Mouse (Mus musculus) regulatory T cell (primary cell): Measurements from ENCODE around the gene Ntn1.

Source experiments
- in situ Hi-C: fragments of 300-600 bp; cut with MboI, MseI; formaldehyde crosslinking; loops from one replicate; pipeline ENCODE4 v1.15.1; 2025; ENCODE audit warnings: high pct_unique_total_duplicates

Gene Ntn1

DNA sequence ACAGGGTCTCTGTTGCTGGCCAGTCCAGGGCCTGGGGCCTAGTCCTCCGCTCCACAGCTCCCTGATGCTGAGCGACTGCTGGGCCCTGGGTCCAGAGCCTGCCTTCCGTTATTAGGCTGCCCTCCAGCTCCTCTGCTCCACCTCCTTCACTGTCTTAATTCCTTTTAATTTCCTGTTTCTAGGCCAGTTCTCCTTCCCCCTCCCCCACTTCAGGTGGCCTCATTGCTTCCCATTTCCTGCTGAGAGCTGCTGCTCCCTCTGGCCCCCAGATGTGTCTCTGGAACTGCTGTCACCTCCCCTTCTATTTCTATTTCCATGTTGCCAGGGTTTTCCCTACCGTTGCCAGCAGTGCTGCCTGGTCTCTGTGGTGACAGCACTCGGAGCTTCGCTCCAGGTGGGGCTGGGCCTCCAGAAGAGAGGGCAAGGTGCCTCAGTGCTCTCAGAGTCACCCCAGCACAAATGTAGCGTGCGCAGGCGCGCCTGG lies 204.9 kb downstream of the Ntn1 start:
- in situ Hi-C loops = loop anchor here (25.0 kb wide), 1 partner anchor 1592 kb away; the partner anchor contains the start of gene Chrnb1

DNA sequence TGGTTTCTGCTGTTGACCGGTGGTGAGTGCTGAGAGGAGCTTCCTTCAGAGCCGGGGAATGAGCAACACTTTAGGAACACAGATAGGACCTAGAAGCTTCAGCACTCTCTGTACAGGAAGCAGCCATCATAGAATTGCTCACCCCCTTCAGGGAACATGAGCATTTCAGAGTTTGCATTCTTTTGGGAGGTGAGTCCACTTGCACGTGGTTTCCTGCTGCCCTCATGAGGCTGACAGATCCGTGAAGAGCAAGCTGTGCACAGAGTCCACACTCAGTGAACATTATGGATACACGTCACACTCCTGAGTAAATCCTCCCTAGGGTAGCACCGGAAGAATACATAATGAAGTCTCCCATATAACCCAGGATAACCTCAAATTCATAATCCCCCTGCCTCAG lies 205.5 kb downstream of the Ntn1 start:
- in situ Hi-C loops = loop anchor here (25.0 kb wide), 1 partner anchor 1592 kb away; the partner anchor contains the start of gene Chrnb1

DNA sequence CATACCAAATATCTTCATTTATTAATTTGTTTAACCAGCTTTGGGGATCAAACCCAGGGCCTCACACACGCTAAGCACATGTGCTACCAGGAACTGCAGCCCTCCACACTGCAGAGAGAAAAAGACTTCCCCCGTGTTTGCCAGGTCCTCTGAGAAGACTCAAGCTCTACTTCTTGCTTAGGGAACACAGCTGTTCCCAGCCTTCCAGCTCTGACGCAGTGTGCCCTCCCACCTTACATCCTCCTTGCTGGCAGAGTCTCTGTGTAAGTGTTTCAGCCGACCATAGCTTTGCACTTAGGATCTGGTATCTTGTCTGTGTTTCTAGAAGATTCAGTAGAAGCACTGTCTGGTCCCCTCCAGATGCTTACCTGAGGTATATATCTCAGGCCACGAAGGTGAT lies 209.8 kb downstream of the Ntn1 start:
- in situ Hi-C loops = loop anchor here (25.0 kb wide), 1 partner anchor 1596 kb away; the partner anchor contains the start of gene Chrnb1

DNA sequence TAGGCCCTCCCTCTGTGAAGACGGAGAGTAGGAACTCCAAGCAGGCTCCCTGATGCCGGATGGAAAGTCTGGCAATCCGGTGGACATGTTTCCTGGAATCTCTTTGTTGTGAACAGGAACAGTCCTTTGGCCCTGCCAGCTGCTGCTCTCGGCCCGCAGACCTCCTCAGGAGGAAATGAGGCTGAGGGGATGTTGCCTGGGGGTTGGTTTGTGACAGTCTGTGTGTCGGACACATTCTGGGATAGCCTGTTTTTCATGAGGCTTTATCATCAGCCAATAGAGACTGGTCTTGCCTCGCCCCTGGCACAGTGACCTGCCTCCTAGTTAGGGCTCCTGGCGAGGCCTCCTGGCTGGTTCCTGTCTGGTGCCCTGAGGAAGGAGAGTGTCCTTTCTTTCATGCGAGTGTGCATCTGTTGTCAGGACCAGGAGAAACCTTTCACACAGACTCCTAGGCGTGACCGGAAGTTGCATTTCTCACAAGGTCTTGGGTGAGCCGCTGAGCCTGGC lies 211.9 kb downstream of the Ntn1 start:
- in situ Hi-C loops = loop anchor here (25.0 kb wide), 1 partner anchor 1599 kb away; the partner anchor contains the start of gene Chrnb1

DNA sequence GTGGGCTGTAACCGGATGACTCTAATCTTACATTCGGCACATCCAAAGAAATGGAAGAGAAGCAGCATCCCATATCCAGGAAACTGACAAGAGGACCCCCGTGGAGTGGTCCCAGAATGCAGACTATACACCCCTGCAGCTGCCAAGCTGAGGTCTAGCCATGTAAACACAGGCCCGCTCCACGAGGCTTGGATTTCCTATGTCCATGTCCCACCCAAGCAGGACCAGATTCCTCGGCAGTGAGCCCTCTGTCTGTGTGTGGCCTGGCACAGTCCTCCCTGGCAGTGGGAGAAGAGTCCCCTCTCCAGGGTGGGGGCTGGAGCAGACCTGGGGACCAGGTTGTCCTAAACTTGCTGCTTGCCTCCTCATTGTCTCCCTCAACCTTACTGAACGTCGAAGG lies 213.4 kb downstream of the Ntn1 start:
- in situ Hi-C loops = loop anchor here (25.0 kb wide), 1 partner anchor 1600 kb away; the partner anchor contains the start of gene Chrnb1

DNA sequence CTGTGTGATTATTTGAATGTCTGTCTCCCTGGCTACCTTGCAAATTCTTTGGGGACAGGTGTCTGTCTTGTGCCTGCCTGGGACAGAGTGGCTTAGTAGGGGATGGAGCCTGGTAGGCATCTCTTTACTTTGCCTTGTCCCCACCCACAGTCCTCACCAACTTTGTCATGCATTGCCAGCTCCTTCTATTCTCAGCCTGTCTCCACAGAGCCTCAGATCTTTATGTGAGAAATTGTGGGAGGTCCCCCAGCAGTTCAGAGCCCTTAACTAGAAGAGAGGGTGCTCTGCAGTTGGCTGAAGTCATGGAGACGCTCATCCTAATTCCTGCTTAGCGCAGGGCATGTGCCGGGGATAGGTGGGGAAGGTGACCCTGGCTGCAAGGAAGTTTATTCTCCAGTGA lies 215.0 kb downstream of the Ntn1 start:
- in situ Hi-C loops = loop anchor here (25.0 kb wide), 1 partner anchor 1602 kb away; the partner anchor contains the start of gene Chrnb1

DNA sequence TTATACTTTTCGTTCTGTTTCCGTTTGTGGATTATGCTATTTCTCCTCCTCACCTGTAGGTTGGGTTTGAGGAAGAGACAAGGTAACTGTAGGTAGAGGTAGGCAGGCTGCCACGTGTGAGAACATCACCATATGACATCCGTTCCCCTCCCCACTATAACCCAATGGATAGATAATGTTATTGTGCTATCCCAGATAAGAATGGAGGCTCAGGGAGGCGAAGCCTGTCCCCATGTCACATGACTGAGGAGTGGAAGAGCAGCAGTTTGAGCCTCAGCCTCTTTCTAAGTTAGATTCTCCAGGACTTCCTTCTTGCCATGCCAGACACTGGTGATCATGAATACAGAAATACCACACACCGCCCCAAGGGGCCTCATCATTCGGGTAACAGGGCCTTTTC lies 223.2 kb downstream of the Ntn1 start:
- in situ Hi-C loops = loop anchor here (25.0 kb wide), 1 partner anchor 1610 kb away; the partner anchor contains the start of gene Chrnb1

DNA sequence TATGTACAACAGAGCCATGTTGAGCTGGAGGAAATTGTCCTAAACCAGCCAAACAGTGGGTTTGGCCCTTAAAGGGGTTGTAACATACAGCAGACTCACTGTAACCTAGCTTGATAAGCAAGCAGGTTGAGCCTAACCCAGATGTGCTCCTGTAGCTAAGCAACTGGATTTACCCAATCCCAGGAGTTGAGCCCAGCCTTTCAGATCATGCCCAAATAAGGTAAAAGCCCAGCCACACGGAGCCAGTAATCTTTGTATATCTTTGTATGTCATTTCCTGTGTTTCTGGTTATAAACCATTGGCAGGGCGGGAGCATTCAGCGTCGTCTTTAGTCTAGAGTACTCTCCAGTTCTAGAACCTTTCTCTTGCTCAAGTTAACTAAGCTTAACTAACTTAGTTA lies 224.1 kb downstream of the Ntn1 start:
- in situ Hi-C loops = loop anchor here (25.0 kb wide), 1 partner anchor 1611 kb away; the partner anchor contains the start of gene Chrnb1

DNA sequence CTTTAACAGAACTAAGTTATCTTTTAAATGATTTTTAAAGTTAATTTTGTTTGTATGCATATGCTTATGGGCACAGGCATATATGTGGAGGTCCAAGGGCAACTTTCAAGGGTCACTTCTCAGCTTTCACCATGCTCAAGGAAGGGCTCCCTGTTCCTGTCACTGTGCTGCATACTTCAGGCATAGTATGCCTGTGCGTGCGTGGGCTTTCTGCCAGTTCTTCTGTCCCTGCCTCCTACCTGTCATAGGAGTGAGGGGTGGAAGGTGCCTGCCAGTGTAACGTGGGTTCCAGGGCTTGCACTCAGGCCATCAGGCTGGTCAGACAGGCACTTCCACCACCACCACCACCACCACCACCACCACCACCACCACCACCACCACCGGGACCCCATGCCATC lies 228.0 kb downstream of the Ntn1 start:
- in situ Hi-C loops = no loop called here

DNA sequence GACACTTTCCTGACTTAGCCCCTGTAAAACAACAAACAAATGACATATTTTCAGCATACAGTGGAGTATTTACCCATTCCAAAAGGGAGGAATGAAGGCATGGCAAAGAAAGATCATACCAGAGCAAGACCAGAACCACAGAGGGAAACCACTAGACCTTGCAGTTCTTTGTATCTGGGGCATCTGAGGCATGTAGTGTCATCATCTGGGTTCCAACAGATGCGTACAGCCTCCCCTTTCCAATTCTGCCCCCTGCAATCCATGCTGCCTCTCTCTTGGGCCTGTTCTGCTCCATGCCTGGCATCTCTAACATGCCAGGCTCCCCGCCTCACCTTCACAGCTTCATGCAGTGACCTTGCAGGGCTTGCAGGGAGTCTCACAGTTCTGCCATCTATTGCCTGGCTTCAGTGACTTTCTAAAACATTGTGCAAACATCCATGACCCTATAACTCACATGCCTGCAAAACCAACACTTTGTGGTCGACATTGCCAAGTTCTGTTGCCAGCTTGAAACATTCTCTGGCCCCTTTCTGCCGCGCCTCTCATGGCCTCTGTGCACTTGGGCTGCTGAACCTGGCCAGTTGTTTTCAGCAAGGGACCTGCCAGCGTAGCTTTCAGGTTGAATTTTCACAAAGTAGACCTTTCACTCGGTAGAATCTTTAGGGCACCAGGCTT lies 228.5 kb downstream of the Ntn1 start:
- in situ Hi-C loops = no loop called here

DNA sequence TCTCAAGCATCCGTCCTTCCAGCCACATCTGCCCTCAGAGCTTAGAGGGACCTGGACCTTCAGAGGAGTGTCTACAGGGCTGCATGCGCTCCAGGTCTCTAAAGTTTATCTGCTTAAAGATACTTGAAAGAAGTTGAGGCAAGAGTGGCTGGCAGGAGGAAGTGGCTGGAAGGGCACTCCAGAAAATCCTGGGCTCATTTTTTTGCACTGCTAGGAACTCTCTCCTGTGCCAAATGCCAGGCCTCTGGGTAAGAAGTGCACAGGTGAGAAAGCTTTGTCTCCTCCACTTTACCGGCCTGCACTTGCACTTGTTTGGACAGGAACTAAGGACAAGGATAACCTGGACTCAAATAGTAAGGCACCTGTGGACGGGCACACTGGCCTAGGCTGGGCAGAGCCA lies 232.2 kb downstream of the Ntn1 start:
- in situ Hi-C loops = no loop called here

DNA sequence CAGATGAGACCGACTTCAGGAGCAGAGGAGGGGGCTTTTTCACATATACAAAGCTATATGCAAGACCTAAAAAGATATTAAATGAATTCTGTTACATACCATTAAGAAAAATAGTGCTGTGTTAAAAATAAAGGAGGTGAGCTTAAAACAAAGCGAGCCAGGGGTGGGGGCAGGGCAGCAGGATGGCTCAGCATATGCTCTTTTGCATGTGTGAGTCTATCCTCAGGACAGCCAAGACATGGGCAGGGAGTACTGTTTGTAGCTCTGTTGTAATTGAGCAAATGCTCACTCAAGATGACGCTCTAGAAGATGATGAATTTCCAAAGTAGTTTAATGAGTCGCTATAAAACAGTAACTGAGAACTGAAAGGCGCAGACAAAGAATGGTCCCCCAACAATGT lies 236.2 kb downstream of the Ntn1 start:
- in situ Hi-C loops = no loop called here

DNA sequence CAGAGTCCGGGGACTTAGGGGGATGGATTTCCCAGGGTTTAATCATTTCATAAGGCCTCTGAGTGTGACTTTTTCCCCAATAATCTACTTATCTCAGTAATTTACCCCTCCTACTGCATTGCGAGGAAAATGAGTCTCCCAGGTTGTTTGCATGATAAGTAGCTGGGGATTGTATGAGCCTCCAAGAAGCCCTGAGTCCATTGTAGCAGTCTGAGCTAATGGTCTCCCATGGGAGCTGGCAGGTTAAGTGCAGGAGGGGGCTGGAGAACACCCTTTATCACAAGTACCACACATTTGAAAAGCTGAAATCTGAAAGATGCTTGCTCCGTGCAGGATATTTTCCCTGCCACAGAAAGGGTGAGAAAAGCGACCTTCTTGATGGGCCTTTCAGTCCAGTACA lies 240.8 kb downstream of the Ntn1 start:
- in situ Hi-C loops = no loop called here
